Mouse (Mus musculus) cortical plate, adult 2 months (tissue): ENCODE results near the gene Dtymk. TPM values are rescaled to one million over a fixed set of nuclear protein-coding genes. Genes with fewer than 3 reads are reported as not detected.
"Not testable (repeated sequence)": the region's sequence is repeated elsewhere in the genome, so short reads cannot be mapped to it uniquely, and the experiment has no call there.

ENCODE experiments used
- H3K27ac ChIP-seq: fragments of 200-500 bp; 2 replicates; pipeline ENCODE4 v1.5.1; 2012; ENCODE audit warnings: low read length, control low read depth, inconsistent platforms; ENCODE audit not compliant: insufficient read depth
- H3K4me1 ChIP-seq: fragments of 200-500 bp; 2 replicates; pipeline ENCODE4 v1.6.1; 2011; ENCODE audit warnings: low read length; ENCODE audit not compliant: control insufficient read depth, insufficient read depth
- H3K4me3 ChIP-seq: fragments of 200-500 bp; 2 replicates; pipeline ENCODE4 v1.5.1; 2011; ENCODE audit warnings: mild to moderate bottlenecking, low read length, control low read depth; ENCODE audit not compliant: insufficient read depth
- CTCF ChIP-seq: fragments of 200-500 bp; IDR thresholded peaks from 2 replicates; pipeline ENCODE4 v1.5.1; 2011; ENCODE audit warnings: mild to moderate bottlenecking, control low read depth, low read length; ENCODE audit not compliant: insufficient read depth; ENCODE audit errors: extremely low read depth
- POLR2A ChIP-seq: fragments of 200-500 bp; IDR thresholded peaks from 2 replicates; pipeline ENCODE4 v1.6.1; 2011; ENCODE audit warnings: mild to moderate bottlenecking, low read length, control low read depth; ENCODE audit not compliant: insufficient read depth; ENCODE audit errors: extremely low read depth
- polyA plus RNA-seq: library from polyadenylated mRNA; depleted of rRNA; stranded (reverse); fragments of >200 nt; gene quantifications from 2 replicates; pipeline ENCODE4 v1.2.3, GENCODE M21; 2012; rRNA removed

Gene Dtymk
- 82.7 and 85.3 TPM in 2 replicates for polyA plus RNA-seq

GRCm38 (mm10) chr1:93801741-93802238 lies at the start of gene Dtymk:
Gene Dtymk, minus strand, starts transcription at chr1:93801934.
- no peaks in the 10 kb centered on the region for H3K4me1 ChIP-seq
- H3K27ac ChIP-seq = 0 out of 2 replicates have a peak within 1 kb of the TSS, but pooled peaks have one; percentile 4
- TF ChIP-seq CTCF (peak; percentile 20; the same call in 1 of the 2 replicates), POLR2A (0 out of 2 replicates have a peak, but pooled peaks have one; percentile 35)

DNA sequence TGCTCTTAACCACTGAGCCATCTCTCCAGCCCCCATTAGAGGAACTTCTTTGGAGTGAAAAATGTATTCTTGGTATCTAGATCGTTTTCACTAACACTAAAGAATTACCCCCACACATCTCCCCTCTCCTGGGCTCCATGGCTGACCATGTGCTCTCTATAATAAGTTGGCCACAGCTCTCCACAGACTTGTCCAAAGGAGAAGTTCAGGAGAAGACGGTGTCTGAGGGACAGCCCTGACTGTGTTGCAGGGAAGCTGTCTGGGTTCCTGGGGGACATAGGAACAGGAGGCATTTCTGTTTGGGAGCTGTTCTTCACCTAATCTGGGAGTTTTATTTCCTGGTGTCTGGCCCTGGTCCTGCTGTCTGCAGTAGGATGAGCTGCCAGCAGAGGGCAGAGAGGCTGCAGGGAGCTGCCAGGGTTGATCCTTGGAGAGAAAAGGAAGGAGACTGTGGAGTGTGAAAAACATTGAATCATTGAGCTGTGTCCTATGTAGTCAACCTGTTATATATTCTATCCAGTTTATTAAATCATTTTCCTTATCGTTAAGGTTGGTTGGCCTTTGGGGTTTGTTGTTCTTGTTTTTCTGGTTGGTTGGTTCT lies 44.1 kb upstream of the Dtymk start:
- H3K4me1 ChIP-seq, H3K27ac ChIP-seq, H3K4me3 ChIP-seq: not testable (repeated sequence)

More at GRCm38 (mm10) chr1:93801741-93802238, at the start of gene Dtymk:
- H3K4me3 ChIP-seq = peak within 1 kb of the TSS; percentile 65

GRCm38 (mm10) chr1:93838569-93838968 lies 36.8 kb upstream of the Dtymk start:
- not testable (repeated sequence) for H3K4me3 ChIP-seq, H3K27ac ChIP-seq, H3K4me1 ChIP-seq

DNA sequence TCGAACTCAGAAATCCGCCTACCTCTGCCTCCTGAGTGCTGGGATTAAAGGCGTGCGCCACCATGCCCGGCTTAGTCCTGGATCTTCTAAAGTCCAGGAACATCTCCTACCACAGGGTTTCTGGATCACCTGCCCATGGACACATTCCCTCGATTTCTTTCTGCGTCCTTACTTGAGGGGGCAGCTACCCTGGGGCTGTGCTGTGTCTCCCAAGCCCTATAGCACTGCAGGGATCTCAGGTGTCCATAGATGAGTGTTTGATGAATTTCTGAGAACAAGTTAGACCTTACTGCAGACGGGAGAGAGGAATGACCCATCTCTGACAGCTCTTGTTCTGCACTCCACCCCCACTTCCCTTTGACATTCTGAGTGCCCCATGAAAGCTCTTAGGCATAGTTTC lies 35.6 kb upstream of the Dtymk start:
- Histone ChIP-seq H3K4me1 (no peaks in the 10 kb centered on the region), H3K27ac (no peak overlapping the region), H3K4me3 (no peak overlapping the region)
- TF ChIP-seq POLR2A (no peak), CTCF (no peak)

DNA sequence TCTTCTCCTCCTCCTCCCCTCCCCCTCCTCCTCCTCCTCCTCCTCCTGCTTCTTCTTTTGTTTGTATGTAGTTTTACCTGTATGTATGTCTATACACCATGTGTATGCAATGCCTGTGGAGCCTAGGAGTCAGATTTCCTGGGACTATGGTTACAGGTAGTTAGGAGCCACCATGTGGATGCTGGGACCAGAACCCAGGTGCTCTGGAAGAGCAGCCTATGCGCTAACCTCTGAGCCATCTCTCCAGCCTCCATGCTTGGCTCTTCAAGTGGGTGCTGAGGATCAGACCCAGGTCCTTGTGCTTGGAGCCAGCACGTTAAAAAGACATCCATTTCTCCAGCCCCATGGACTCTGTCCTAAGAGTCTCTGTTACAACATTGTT lies 34.8 kb upstream of the Dtymk start:
- no peak for TF ChIP-seq CTCF
- TF ChIP-seq POLR2A = no peak
- no peaks in the 10 kb centered on the region for H3K4me1 ChIP-seq
- H3K4me3 ChIP-seq = no peak overlapping the region
- H3K27ac ChIP-seq = no peak overlapping the region

DNA sequence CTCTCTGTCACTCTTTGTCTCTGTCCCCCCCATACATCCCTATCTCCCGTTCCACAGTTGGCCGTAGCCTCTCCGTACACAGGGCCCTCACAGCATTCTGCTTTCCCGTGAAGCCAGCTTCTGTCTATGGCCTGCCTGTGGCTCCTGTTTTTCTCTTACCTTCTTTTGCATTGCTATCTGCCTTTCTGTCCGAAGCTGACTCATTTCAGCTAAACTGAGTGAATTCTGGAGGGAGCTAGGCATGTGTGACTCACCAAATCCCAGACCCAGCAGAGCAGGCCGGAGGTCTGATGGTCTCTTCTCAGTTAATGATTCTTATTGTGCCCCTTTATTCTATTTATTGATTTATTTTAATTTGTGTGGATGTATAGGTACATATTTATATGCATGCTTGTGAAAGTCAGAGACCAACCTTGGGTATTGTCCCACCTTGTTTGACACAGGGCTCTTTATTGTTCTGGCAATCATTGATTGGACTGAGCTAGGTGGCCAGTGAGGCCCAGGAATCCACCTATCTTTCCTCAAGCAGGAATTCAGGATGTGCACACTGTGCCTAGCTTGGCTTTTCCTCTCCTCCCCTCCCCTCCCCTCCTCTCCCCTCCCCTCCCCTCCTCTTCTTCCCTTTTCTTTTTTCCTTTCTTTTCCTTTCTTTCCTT lies 34.3 kb upstream of the Dtymk start:
- TF ChIP-seq CTCF (no peak), POLR2A (no peak)
- Histone ChIP-seq H3K4me3 (no peak overlapping the region), H3K4me1 (no peaks in the 10 kb centered on the region), H3K27ac (no peak overlapping the region)

DNA sequence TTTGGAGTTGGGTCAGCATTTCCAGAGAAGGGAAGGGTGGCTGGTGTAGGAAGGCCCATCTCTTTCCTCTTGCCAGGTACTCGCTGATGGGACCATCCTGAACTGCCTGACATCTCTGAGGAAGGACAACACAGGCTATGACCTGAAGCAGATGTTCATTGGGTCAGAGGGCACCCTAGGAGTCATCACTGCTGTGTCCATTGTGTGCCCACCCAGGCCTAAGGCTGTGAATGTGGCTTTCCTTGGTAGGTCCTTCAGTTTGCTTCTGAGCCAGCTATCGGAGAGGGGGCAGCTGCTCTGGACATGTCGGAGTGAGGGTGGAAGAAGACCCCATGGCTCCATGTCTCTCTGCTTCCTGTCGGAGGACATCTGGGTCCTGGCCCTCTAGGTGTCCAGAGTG lies 33.5 kb upstream of the Dtymk start:
- H3K27ac ChIP-seq = no peak overlapping the region
- no peaks in the 10 kb centered on the region for H3K4me1 ChIP-seq
- no peak for TF ChIP-seq CTCF
- no peak for TF ChIP-seq POLR2A
- H3K4me3 ChIP-seq = no peak overlapping the region

GRCm38 (mm10) chr1:93834671-93835150 lies 33.0 kb upstream of the Dtymk start:
- Histone ChIP-seq H3K4me3 (no peak overlapping the region), H3K4me1 (no peaks in the 10 kb centered on the region), H3K27ac (no peak overlapping the region)
- TF ChIP-seq POLR2A (no peak), CTCF (no peak)

GRCm38 (mm10) chr1:93832754-93833360 lies 31.1 kb upstream of the Dtymk start:
- not testable (repeated sequence) for H3K27ac ChIP-seq, H3K4me1 ChIP-seq, H3K4me3 ChIP-seq

DNA sequence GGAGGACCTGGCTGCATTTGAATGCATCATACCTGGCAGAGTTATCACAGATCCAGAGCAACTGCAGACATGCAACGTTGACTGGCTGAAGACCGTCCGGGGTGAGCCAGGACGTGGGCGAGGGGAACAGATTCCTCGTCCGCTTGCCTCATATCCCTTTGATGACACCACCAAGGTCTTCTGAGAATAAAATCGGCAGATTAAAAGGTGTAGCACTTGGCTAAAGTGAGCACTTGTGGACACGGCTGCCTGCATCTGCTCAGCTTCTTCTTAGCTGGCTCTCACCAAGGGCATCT lies 24.8 kb upstream of the Dtymk start:
- H3K4me1 ChIP-seq = no peaks in the 10 kb centered on the region; the same call in 1 of the 2 replicates
- TF ChIP-seq POLR2A = no peak
- TF ChIP-seq CTCF = no peak
- no peak overlapping the region for H3K4me3 ChIP-seq
- H3K27ac ChIP-seq = no peak overlapping the region
